In genomic region chr4:153956569-153957405, GRCm38 (mm10) we compare ENCODE assay signal across 7 mouse cellular contexts. TPM values are rescaled to one million over a fixed set of nuclear protein-coding genes. Genes with fewer than 3 reads are reported as not detected.
A peak's percentile ranks its signal among the peaks of the same experiment; 100 is the strongest.
DNase-seq lines count a peak whose midpoint lies in the region; ATAC-seq lines count a peak whose summit lies in the region.

TSS of gene A430005L14Rik (plus strand) at chr4:153957237.

- peak within 1 kb of the TSS; percentile 97 for H3K27ac ChIP-seq in intestine, embryonic 16.5 days (ENCODE audit: low read length)
- H3K27ac ChIP-seq in midbrain, embryonic 11.5 days (ENCODE audit: low read depth, low read length) = peak within 1 kb of the TSS; percentile 74

- 1% methylated on average over 65 of the region's 67 CpGs for WGBS in intestine, embryonic 16.5 days
- WGBS in midbrain, embryonic 11.5 days = 2% methylated on average over 65 of the region's 67 CpGs

- intact Hi-C loops in left cerebral cortex, postnatal 36 days (cut with DNase I) = loop anchor here (5.0 kb wide), 1 partner anchor 56 kb away; the partner anchor contains the start of gene Lrrc47

- peak within 1 kb of the TSS; percentile 85 for H3K4me3 ChIP-seq in intestine, embryonic 16.5 days (ENCODE audit: low read length)
- peak within 1 kb of the TSS; percentile 84 for H3K4me3 ChIP-seq in midbrain, embryonic 11.5 days (ENCODE audit: low read depth, low read length)

- no peaks in the 10 kb centered on the region for H3K27me3 ChIP-seq in intestine, embryonic 16.5 days (replicated peaks; ENCODE audit: control insufficient read depth, insufficient read depth, low read length)
- H3K27me3 ChIP-seq in midbrain, embryonic 11.5 days (ENCODE audit: control insufficient read depth, insufficient read depth, low read length) = no peaks in the 10 kb centered on the region

- H3K9me3 ChIP-seq in intestine, embryonic 16.5 days (ENCODE audit: control insufficient read depth, low read length) = no peaks in the 10 kb centered on the region
- no peaks in the 10 kb centered on the region for H3K9me3 ChIP-seq in midbrain, embryonic 11.5 days (ENCODE audit: control insufficient read depth, low read length)

- peaks cover 9% of the 10 kb centered on the region; the same call in 1 of the 2 replicates for H3K4me1 ChIP-seq in intestine, embryonic 16.5 days (ENCODE audit: control insufficient read depth, insufficient read depth, low read length)
- H3K4me1 ChIP-seq in midbrain, embryonic 11.5 days (ENCODE audit: control insufficient read depth, insufficient read depth, low read length) = peaks cover 9% of the 10 kb centered on the region

- H3K4me2 ChIP-seq in intestine, embryonic 16.5 days (ENCODE audit: low read depth, low read length) = peak within 1 kb of the TSS; percentile 72
- peak within 1 kb of the TSS; percentile 79 for H3K4me2 ChIP-seq in midbrain, embryonic 11.5 days

- DNase-seq in adrenal gland, adult 8-10 months = peak; percentile 96
- peak; percentile 97 for DNase-seq in embryo, embryonic 9.5 days (ENCODE audit: extremely low spot score)
- peak; percentile 94 to 97 for DNase-seq in gastrocnemius, postnatal 4 days (ENCODE audit: low spot score in 2 of 2)
- peak; percentile 98 for DNase-seq in left cerebral cortex, postnatal 36 days (ENCODE audit: low spot score in 2 of 2)
- peak; percentile 100 for DNase-seq in midbrain, embryonic 11.5 days (ENCODE audit: low spot score, missing footprints)
- DNase-seq in skeletal muscle tissue, adult 2 months (ENCODE audit: low read depth, low spot score) = peak; percentile 94

- ATAC-seq in intestine, embryonic 16.5 days = peak; percentile 98
- peak; percentile 95 for ATAC-seq in midbrain, embryonic 11.5 days (ENCODE audit: low FRiP score)

- peak within 1 kb of the TSS; percentile 93 for H3K9ac ChIP-seq in intestine, embryonic 16.5 days (ENCODE audit: low read depth, low read length)
- H3K9ac ChIP-seq in midbrain, embryonic 11.5 days (ENCODE audit: low read length) = peak within 1 kb of the TSS; percentile 95

- peaks cover 5% of the 10 kb centered on the region; the same call in 1 of the 2 replicates for H3K36me3 ChIP-seq in intestine, embryonic 16.5 days (ENCODE audit: control insufficient read depth, insufficient read depth, low read length)
- peaks cover 8% of the 10 kb centered on the region for H3K36me3 ChIP-seq in midbrain, embryonic 11.5 days (ENCODE audit: control insufficient read depth, insufficient read depth, low read length)

RNA-seq across cellular contexts. Expression of gene A430005L14Rik, which starts in this region (rescaled TPM):
- total RNA-seq in adrenal gland, adult 8-10 months (2022) = 10 to 100 TPM; 20.5 to 22.0 (median 21.2) TPM
- 10 to 100 TPM; 14.3 to 16.7 TPM for total RNA-seq in gastrocnemius, postnatal 4 days (2021)
- 61.8 and 67.4 TPM in 2 replicates for polyA plus RNA-seq in intestine, embryonic 16.5 days (2015; fragmentation: Nextera tagmentation; extraction: Ambion mirVana)
- total RNA-seq in left cerebral cortex, postnatal 36 days (2021) = 10 to 100 TPM; 24.6 to 26.4 TPM
- 124 and 128 TPM in 2 replicates for polyA plus RNA-seq in midbrain, embryonic 11.5 days (2014; fragmentation: Nextera tagmentation; extraction: Ambion mirVana)

Comparison
In these comparisons a context has a peak if more than half of its experiments do, and no peak if none do; other contexts are left out.
1. Peak in every context shown above with its lines: DNase-seq, ATAC-seq, H3K4me3 ChIP-seq and H3K27ac ChIP-seq.